Mouse (Mus musculus): ENCODE measurements around the gene Ephb1. TPM values are rescaled to one million over a fixed set of nuclear protein-coding genes. Genes with fewer than 3 reads are reported as not detected.
A peak's percentile ranks its signal among the peaks of the same experiment; 100 is the strongest.

Gene Ephb1
- polyA plus RNA-seq (2015; fragmentation: Nextera tagmentation; extraction: Ambion mirVana) = 40.5 and 42.3 TPM in 2 replicates

- Histone ChIP-seq H3K27me3 (peaks cover 9% of the 10 kb centered on the region; the same call in 1 of the 2 replicates), H3K27ac (replicated peaks) (peak within 1 kb of the TSS; percentile 75), H3K36me3 (no peaks in the 10 kb centered on the region), H3K4me1 (peaks cover 29% of the 10 kb centered on the region), H3K9ac (replicated peaks) (peak within 1 kb of the TSS; percentile 74), H3K4me3 (peak within 1 kb of the TSS; percentile 63), H3K9me3 (no peaks in the 10 kb centered on the region), H3K4me2 (replicated peaks) (peak within 1 kb of the TSS; percentile 89)
- under 1% methylated on average over 22 of the region's 22 CpGs for WGBS
- peak; percentile 96 for ATAC-seq (replicated peaks)
Observed at GRCm38 (mm10) chr9:102354561-102354973, at the start of gene Ephb1. Ephb1 (minus strand) TSS chr9:102354693.

- Histone ChIP-seq H3K27me3 (no peaks in the 10 kb centered on the region; the same call in 1 of the 2 replicates), H3K36me3 (no peaks in the 10 kb centered on the region), H3K4me3 (no peak overlapping the region), H3K9me3 (no peaks in the 10 kb centered on the region), H3K4me2 (replicated peaks) (no peak overlapping the region), H3K27ac (replicated peaks) (no peak overlapping the region), H3K4me1 (peaks cover 7% of the 10 kb centered on the region; the same call in 1 of the 2 replicates), H3K9ac (replicated peaks) (no peak overlapping the region)
- WGBS = 27% methylated on average over 18 of the region's 18 CpGs
- ATAC-seq (replicated peaks) = peak; percentile 81; the same call in 1 of the 2 replicates
Observed at GRCm38 (mm10) chr9:102403086-102404021, 48.9 kb upstream of the Ephb1 start.

- H3K4me1 ChIP-seq = peaks cover 7% of the 10 kb centered on the region; the same call in 1 of the 2 replicates
- H3K4me3 ChIP-seq = no peak overlapping the region
- H3K27me3 ChIP-seq = no peaks in the 10 kb centered on the region; the same call in 1 of the 2 replicates
- no peaks in the 10 kb centered on the region for H3K9me3 ChIP-seq
- no peak overlapping the region for H3K9ac ChIP-seq (replicated peaks)
- H3K27ac ChIP-seq (replicated peaks) = no peak overlapping the region
- ATAC-seq (replicated peaks) = no peak
- WGBS = 59% methylated on average over 3 of the region's 3 CpGs
- no peak overlapping the region for H3K4me2 ChIP-seq (replicated peaks)
- H3K36me3 ChIP-seq = no peaks in the 10 kb centered on the region
Observed at GRCm38 (mm10) chr9:102402671-102403070, 48.2 kb upstream of the Ephb1 start.

- WGBS = 80% methylated on average over 8 of the region's 8 CpGs
- no peaks in the 10 kb centered on the region for H3K27me3 ChIP-seq
- H3K4me1 ChIP-seq = no peaks in the 10 kb centered on the region
- H3K4me3 ChIP-seq = no peak overlapping the region
- H3K9ac ChIP-seq (replicated peaks) = no peak overlapping the region
- H3K36me3 ChIP-seq = no peaks in the 10 kb centered on the region
- no peak for ATAC-seq (replicated peaks)
- no peaks in the 10 kb centered on the region for H3K9me3 ChIP-seq
- H3K27ac ChIP-seq (replicated peaks) = no peak overlapping the region
- no peak overlapping the region for H3K4me2 ChIP-seq (replicated peaks)
Observed at GRCm38 (mm10) chr9:102388266-102388665, 33.8 kb upstream of the Ephb1 start.

GRCm38 (mm10) chr9:102386816-102387215 lies 32.3 kb upstream of the Ephb1 start:
- H3K4me1 ChIP-seq = no peaks in the 10 kb centered on the region
- H3K9me3 ChIP-seq = no peaks in the 10 kb centered on the region
- H3K4me2 ChIP-seq (replicated peaks) = no peak overlapping the region
- H3K27ac ChIP-seq (replicated peaks) = no peak overlapping the region
- no peaks in the 10 kb centered on the region for H3K27me3 ChIP-seq
- H3K4me3 ChIP-seq = no peak overlapping the region
- ATAC-seq (replicated peaks) = no peak
- WGBS = 93% methylated on average over 9 of the region's 9 CpGs
- no peaks in the 10 kb centered on the region for H3K36me3 ChIP-seq
- no peak overlapping the region for H3K9ac ChIP-seq (replicated peaks)

- Histone ChIP-seq H3K9me3 (no peaks in the 10 kb centered on the region), H3K9ac (replicated peaks) (no peak overlapping the region), H3K27me3 (no peaks in the 10 kb centered on the region), H3K27ac (replicated peaks) (no peak overlapping the region), H3K4me3 (no peak overlapping the region), H3K4me1 (no peaks in the 10 kb centered on the region), H3K4me2 (replicated peaks) (no peak overlapping the region), H3K36me3 (no peaks in the 10 kb centered on the region)
- WGBS = 90% methylated on average over 2 of the region's 2 CpGs
- ATAC-seq (replicated peaks) = no peak
Observed at GRCm38 (mm10) chr9:102380235-102380634, 25.7 kb upstream of the Ephb1 start.

- Histone ChIP-seq H3K27me3 (no peaks in the 10 kb centered on the region), H3K4me1 (no peaks in the 10 kb centered on the region), H3K36me3 (no peaks in the 10 kb centered on the region), H3K4me2 (replicated peaks) (no peak overlapping the region), H3K4me3 (no peak overlapping the region), H3K9me3 (no peaks in the 10 kb centered on the region), H3K27ac (replicated peaks) (no peak overlapping the region), H3K9ac (replicated peaks) (no peak overlapping the region)
- WGBS = 88% methylated on average over 5 of the region's 5 CpGs
- no peak for ATAC-seq (replicated peaks)
Observed at GRCm38 (mm10) chr9:102374661-102375060, 20.2 kb upstream of the Ephb1 start.

- H3K27ac ChIP-seq (replicated peaks) = no peak overlapping the region
- H3K4me1 ChIP-seq = no peaks in the 10 kb centered on the region
- no peak overlapping the region for H3K4me3 ChIP-seq
- H3K9ac ChIP-seq (replicated peaks) = no peak overlapping the region
- H3K27me3 ChIP-seq = no peaks in the 10 kb centered on the region
- no peaks in the 10 kb centered on the region for H3K36me3 ChIP-seq
- no peaks in the 10 kb centered on the region for H3K9me3 ChIP-seq
- WGBS = 85% methylated on average over 5 of the region's 5 CpGs
- H3K4me2 ChIP-seq (replicated peaks) = no peak overlapping the region
- ATAC-seq (replicated peaks) = no peak
Observed at GRCm38 (mm10) chr9:102373886-102374285, 19.4 kb upstream of the Ephb1 start.

- WGBS = 85% methylated on average over 3 of the region's 3 CpGs
- no peak overlapping the region for H3K9ac ChIP-seq (replicated peaks)
- H3K27ac ChIP-seq (replicated peaks) = no peak overlapping the region
- no peaks in the 10 kb centered on the region for H3K9me3 ChIP-seq
- H3K27me3 ChIP-seq = no peaks in the 10 kb centered on the region
- no peaks in the 10 kb centered on the region for H3K36me3 ChIP-seq
- ATAC-seq (replicated peaks) = no peak
- no peaks in the 10 kb centered on the region for H3K4me1 ChIP-seq
- no peak overlapping the region for H3K4me2 ChIP-seq (replicated peaks)
- H3K4me3 ChIP-seq = no peak overlapping the region
Observed at GRCm38 (mm10) chr9:102371936-102372335, 17.4 kb upstream of the Ephb1 start.

GRCm38 (mm10) chr9:102371036-102371770 lies 16.7 kb upstream of the Ephb1 start:
- H3K27me3 ChIP-seq = no peaks in the 10 kb centered on the region
- no peak overlapping the region for H3K4me2 ChIP-seq (replicated peaks)
- H3K4me1 ChIP-seq = no peaks in the 10 kb centered on the region
- no peaks in the 10 kb centered on the region for H3K9me3 ChIP-seq
- WGBS = 61% methylated on average over 14 of the region's 14 CpGs
- H3K27ac ChIP-seq (replicated peaks) = no peak overlapping the region
- no peak overlapping the region for H3K9ac ChIP-seq (replicated peaks)
- no peak overlapping the region for H3K4me3 ChIP-seq
- no peak for ATAC-seq (replicated peaks)
- H3K36me3 ChIP-seq = no peaks in the 10 kb centered on the region

GRCm38 (mm10) chr9:102370141-102370540 lies 15.6 kb upstream of the Ephb1 start:
- WGBS = 73% methylated on average over 8 of the region's 8 CpGs
- H3K9me3 ChIP-seq = no peaks in the 10 kb centered on the region
- H3K27ac ChIP-seq (replicated peaks) = no peak overlapping the region
- H3K27me3 ChIP-seq = no peaks in the 10 kb centered on the region
- H3K4me2 ChIP-seq (replicated peaks) = no peak overlapping the region
- H3K36me3 ChIP-seq = no peaks in the 10 kb centered on the region
- no peak for ATAC-seq (replicated peaks)
- H3K9ac ChIP-seq (replicated peaks) = no peak overlapping the region
- no peak overlapping the region for H3K4me3 ChIP-seq
- H3K4me1 ChIP-seq = no peaks in the 10 kb centered on the region

GRCm38 (mm10) chr9:102369141-102369540 lies 14.6 kb upstream of the Ephb1 start:
- no peak overlapping the region for H3K4me2 ChIP-seq (replicated peaks)
- H3K27me3 ChIP-seq = no peaks in the 10 kb centered on the region
- H3K4me3 ChIP-seq = no peak overlapping the region
- H3K9me3 ChIP-seq = no peaks in the 10 kb centered on the region
- H3K27ac ChIP-seq (replicated peaks) = no peak overlapping the region
- H3K4me1 ChIP-seq = no peaks in the 10 kb centered on the region
- no peaks in the 10 kb centered on the region for H3K36me3 ChIP-seq
- ATAC-seq (replicated peaks) = no peak
- 87% methylated on average over 3 of the region's 3 CpGs for WGBS
- no peak overlapping the region for H3K9ac ChIP-seq (replicated peaks)

Data from forebrain, embryonic 15.5 days (tissue).